Mouse (Mus musculus) embryonic fibroblast, embryonic 13.5 days (primary cell): ENCODE results near the gene Lamtor2.

Experiments used
- CTCF ChIP-seq: IDR thresholded peaks from 2 replicates; pipeline ENCODE4 v1.5.1; 2011; ENCODE audit warnings: mild to moderate bottlenecking, control low read depth, low read length, moderate library complexity, borderline replicate concordance; ENCODE audit not compliant: insufficient read depth
- POLR2A ChIP-seq: IDR thresholded peaks from 2 replicates; pipeline ENCODE4 v1.6.1; 2011; ENCODE audit warnings: low read depth, mild to moderate bottlenecking, control low read depth, low read length, moderate library complexity

- no peak for TF ChIP-seq CTCF
- TF ChIP-seq POLR2A = no peak
Observed at GRCm38 (mm10) chr3:88568615-88569014, 15.7 kb upstream of the Lamtor2 start.
